Mouse (Mus musculus) liver, embryonic 14.5 days (tissue): ENCODE measurements around the gene Osbp2. TPM values are rescaled to one million over a fixed set of nuclear protein-coding genes. Genes with fewer than 3 reads are reported as not detected.

Source experiments
- ATAC-seq: fragments of 200-750 bp; cut with Nextera tagmentation; 2 replicates; pipeline ENCODE4 v1.8.0; 2017; ENCODE audit warnings: moderate number of reproducible peaks, mild to moderate bottlenecking, moderate library complexity; ENCODE audit not compliant: insufficient read depth
- DNase-seq, 3 experiments: peaks; one replicate each; pipeline ENCODE4 v3.0.0-alpha.2; 2012 to 2013; ENCODE audit warnings: low read depth in 3 of 3, low spot score in 3 of 3
- H3K27ac ChIP-seq: fragments of 300-500 bp; sonication (generic); 2 replicates; pipeline ENCODE4 v1.5.1; 2014; ENCODE audit warnings: moderate library complexity, mild to moderate bottlenecking, control low read depth, inconsistent platforms
- H3K27me3 ChIP-seq: fragments of 300-500 bp; sonication (generic); 2 replicates; pipeline ENCODE4 v1.6.1; 2014; ENCODE audit warnings: mild to moderate bottlenecking, low read length, moderate library complexity; ENCODE audit not compliant: control insufficient read depth, insufficient read depth
- H3K36me3 ChIP-seq: fragments of 300-500 bp; sonication (generic); replicated peaks from 2 replicates; pipeline ENCODE4 v1.6.1; 2014; ENCODE audit warnings: low read depth; ENCODE audit not compliant: control insufficient read depth, insufficient read depth
- H3K4me1 ChIP-seq, 2 experiments: fragments of 200-500 bp in 1 of 2; fragments of 300-500 bp in 1 of 2; sonication (generic) in 1 of 2; replicated peaks; 2 replicates each; pipeline ENCODE4 v1.6.1; 2012 to 2014; ENCODE audit warnings: antibody characterized with exemption in 1 of 2, inconsistent platforms in 1 of 2, low read length in 1 of 2; ENCODE audit not compliant: control insufficient read depth in 2 of 2, insufficient read depth in 2 of 2
- H3K4me2 ChIP-seq: fragments of 300-500 bp; sonication (generic); 2 replicates; pipeline ENCODE4 v1.6.1; 2014; ENCODE audit warnings: low read depth, mild to moderate bottlenecking, control low read depth, moderate library complexity
- H3K4me3 ChIP-seq, 2 experiments: fragments of 200-500 bp in 1 of 2; fragments of 300-500 bp in 1 of 2; sonication (generic) in 1 of 2; 2 replicates each; pipeline ENCODE4 v1.5.1; 2012 to 2014; ENCODE audit warnings: low read depth in 2 of 2, low read length in 2 of 2, mild to moderate bottlenecking in 2 of 2, control low read depth in 1 of 2, inconsistent platforms in 1 of 2, moderate library complexity in 1 of 2; ENCODE audit not compliant: insufficient read depth in 1 of 2
- H3K9ac ChIP-seq: fragments of 300-500 bp; sonication (generic); replicated peaks from 2 replicates; pipeline ENCODE4 v1.6.1; 2014; ENCODE audit warnings: mild to moderate bottlenecking, control low read depth, moderate library complexity
- H3K9me3 ChIP-seq: fragments of 300-500 bp; sonication (generic); 2 replicates; pipeline ENCODE4 v1.6.1; 2016; ENCODE audit warnings: low read length, mixed read lengths; ENCODE audit not compliant: control insufficient read depth
- CTCF ChIP-seq: IDR thresholded peaks from 2 replicates; pipeline ENCODE4 v1.5.1; 2016; ENCODE audit warnings: antibody characterized with exemption, low read depth, control low read depth
- EP300 ChIP-seq: IDR thresholded peaks from 2 replicates; pipeline ENCODE4 v1.6.1; 2016; ENCODE audit warnings: antibody characterized with exemption, low read depth
- WGBS: fragments of 180-500 bp; shearing (Covaris S2); extraction: QIAGEN DNeasy Blood & Tissue Kit; methylation state at CpG from one replicate; pipeline ENCODE4 v1.1.7; 2014; ENCODE audit not compliant: insufficient replicate concordance; 5-methylcytosine and 5-hydroxymethylcytosine counted together
- polyA plus RNA-seq, 2 experiments: library from polyadenylated mRNA; depleted of rRNA in 1 of 2; stranded (reverse) in 1 of 2; unstranded in 1 of 2; fragments of >200 nt; fragmentation: Nextera tagmentation in 1 of 2; extraction: Ambion mirVana in 1 of 2; gene quantifications; 2 replicates each; pipeline versions ENCODE4 v1.2.1 to v1.2.3; 2012 to 2014

The Osbp2 gene
- polyA plus RNA-seq, 2 experiments, result 0.03 to 0.18 TPM

DNA sequence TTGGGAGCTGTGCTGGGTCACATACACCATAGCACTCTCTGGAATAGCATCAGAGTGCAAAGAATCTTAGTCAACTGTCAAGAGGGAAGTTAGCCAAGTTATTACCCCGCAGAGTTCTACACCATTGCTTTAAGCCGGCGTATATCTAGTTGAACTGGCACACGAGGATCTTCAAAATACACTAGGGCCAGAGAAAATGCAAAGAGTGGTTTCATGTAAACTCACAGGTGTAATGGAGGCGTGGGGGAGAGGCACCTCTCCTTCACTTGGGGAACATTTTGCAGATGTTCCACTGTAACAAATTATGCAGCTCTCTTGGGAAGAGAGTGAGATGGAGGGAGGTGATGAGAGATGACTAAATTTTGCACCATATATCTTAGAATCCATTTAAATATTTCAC is 95.9 kb downstream of the Osbp2 start:
- TF ChIP-seq EP300, result no peak
- no peak for TF ChIP-seq CTCF
- no peak overlapping the region for H3K27ac ChIP-seq

DNA sequence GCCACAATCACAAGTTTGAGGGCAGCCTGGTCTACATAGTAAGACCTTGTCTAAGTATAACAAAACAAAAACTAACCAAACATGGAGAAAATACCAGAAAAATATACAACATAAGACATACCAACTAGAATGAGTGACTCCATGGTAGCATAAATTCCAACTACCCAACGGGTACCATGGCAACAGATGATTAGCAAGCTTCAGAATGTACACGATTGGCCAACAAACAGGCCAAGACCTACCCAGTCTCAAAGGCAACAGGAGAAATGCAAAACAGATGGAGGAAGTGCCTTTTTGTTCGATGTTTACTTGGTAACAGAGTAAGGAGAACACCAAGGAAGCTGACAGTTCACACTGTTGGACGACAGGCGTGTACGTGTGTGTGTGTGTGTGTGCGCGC is 96.7 kb downstream of the Osbp2 start:
- no peak overlapping the region for H3K4me3 ChIP-seq
- H3K4me2 ChIP-seq, result no peak overlapping the region
- TF ChIP-seq CTCF, result no peak
- no peak for TF ChIP-seq EP300
- no peaks in the 10 kb centered on the region for H3K4me1 ChIP-seq
- peaks cover 13% of the 10 kb centered on the region for H3K27me3 ChIP-seq
- ATAC-seq, result no peak
- H3K9ac ChIP-seq, result no peak overlapping the region
- H3K36me3 ChIP-seq, result no peaks in the 10 kb centered on the region
- no peak for DNase-seq
- 69% methylated on average over 8 of the region's 8 CpGs for WGBS
- H3K9me3 ChIP-seq, result no peaks in the 10 kb centered on the region
- H3K27ac ChIP-seq, result no peak overlapping the region

More for the DNA sequence above, 95.9 kb downstream of the Osbp2 start:
- H3K27me3 ChIP-seq, result peaks cover 4% of the 10 kb centered on the region
- no peak overlapping the region for H3K4me2 ChIP-seq
- H3K4me3 ChIP-seq, result no peak overlapping the region
- no peaks in the 10 kb centered on the region for H3K36me3 ChIP-seq
- ATAC-seq, result no peak
- 53% methylated on average over 5 of the region's 5 CpGs for WGBS
- H3K9ac ChIP-seq, result no peak overlapping the region
- H3K4me1 ChIP-seq, result no peaks in the 10 kb centered on the region
- no peak for DNase-seq
- no peaks in the 10 kb centered on the region for H3K9me3 ChIP-seq

DNA sequence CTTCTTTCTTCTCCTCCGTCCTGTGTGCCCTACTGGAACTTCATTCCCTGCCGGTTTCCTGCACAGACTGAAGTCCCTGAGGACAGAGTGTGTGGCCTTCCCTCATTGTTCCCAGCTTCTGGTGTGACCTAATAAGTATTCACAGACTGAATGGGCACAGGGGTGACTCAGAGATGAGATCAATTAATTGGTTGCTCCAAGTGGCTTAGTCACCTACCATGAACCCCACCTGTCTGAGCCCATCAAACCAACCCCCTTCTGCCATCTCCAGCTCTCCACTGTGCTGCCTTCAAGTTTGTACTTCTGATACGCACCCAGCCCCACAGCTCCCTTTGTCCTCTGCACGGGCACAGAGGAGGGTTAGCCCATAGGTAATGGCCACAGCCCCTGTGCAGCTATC is 99.4 kb downstream of the Osbp2 start:
- ATAC-seq (no peak), DNase-seq (no peak)
- no peak overlapping the region for H3K4me2 ChIP-seq
- H3K9ac ChIP-seq, result no peak overlapping the region
- no peak for TF ChIP-seq EP300
- no peak for TF ChIP-seq CTCF
- H3K27ac ChIP-seq, result no peak overlapping the region
- no peaks in the 10 kb centered on the region for H3K4me1 ChIP-seq
- no peak overlapping the region for H3K4me3 ChIP-seq
- 40% methylated on average over 4 of the region's 4 CpGs for WGBS
- peaks cover 29% of the 10 kb centered on the region for H3K27me3 ChIP-seq
- H3K9me3 ChIP-seq, result no peaks in the 10 kb centered on the region
- no peaks in the 10 kb centered on the region for H3K36me3 ChIP-seq

DNA sequence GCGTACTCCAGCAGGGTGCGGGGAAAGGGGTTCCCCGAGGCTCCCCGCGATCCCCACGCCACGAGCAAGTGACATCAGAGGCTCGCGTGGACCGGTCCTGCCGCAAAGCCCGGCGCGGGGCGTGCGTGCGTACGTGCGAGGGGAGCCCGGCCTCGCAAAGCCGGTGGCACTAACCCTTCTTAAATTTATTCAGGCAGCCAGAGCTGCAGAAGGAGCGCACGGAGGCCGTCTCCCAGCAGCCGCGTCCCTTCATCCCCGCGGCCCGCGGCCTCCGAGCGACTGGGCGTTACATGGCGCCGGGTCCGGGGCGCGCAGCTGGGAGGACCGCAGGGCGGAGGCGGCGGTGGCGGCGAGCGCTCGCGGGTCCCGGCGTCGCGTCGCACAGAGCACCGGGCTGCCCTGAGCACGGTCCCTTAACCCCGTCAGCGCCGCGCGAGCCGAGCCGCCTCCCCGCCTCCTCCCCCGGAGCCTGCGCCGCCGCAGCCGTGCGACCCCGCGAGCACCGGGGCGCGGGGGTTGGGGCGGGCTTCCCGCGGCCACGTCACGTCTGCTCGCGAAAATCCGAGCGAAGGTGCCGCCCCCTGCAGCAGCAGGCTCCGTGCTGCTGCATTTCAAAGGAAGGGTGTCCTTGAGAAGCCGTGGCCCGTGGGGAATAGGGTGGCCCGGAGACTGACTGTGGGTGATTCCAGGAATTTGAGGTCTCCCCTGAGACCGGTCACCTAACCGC is 101.8 kb downstream of the Osbp2 start:
- Histone ChIP-seq H3K36me3 (no peaks in the 10 kb centered on the region), H3K4me3 (peak overlapping the region; percentile 8 to 38; a peak in 3 of 4 replicates), H3K27ac (no peak overlapping the region), H3K4me2 (peak overlapping the region; percentile 51), H3K9ac (no peak overlapping the region), H3K4me1 (no peaks in the 10 kb centered on the region; a peak in 1 of 4 replicates), H3K9me3 (no peaks in the 10 kb centered on the region), H3K27me3 (peaks cover 29% of the 10 kb centered on the region)
- WGBS, result under 1% methylated on average over 69 of the region's 90 CpGs
- ATAC-seq (no peak), DNase-seq (no peak)
- TF ChIP-seq EP300, result no peak
- TF ChIP-seq CTCF, result no peak

- Histone ChIP-seq H3K27me3 (peaks cover 29% of the 10 kb centered on the region), H3K4me3 (peak overlapping the region in 1 of 2 experiments; percentile 38; a peak in 2 of 4 replicates)
- WGBS, result 21% methylated on average over 10 of the region's 11 CpGs
These were observed 102.4 kb downstream of the Osbp2 start for GRCm38 (mm10) chr11:3761339-3761738.

More at GRCm38 (mm10) chr11:3761339-3761738, 102.4 kb downstream of the Osbp2 start:
- no peak for DNase-seq
- H3K4me1 ChIP-seq, result no peaks in the 10 kb centered on the region; a peak in 1 of 4 replicates
- no peak for TF ChIP-seq CTCF
- TF ChIP-seq EP300, result no peak
- no peak for ATAC-seq
- H3K36me3 ChIP-seq, result no peaks in the 10 kb centered on the region
- H3K9ac ChIP-seq, result no peak overlapping the region
- H3K9me3 ChIP-seq, result no peaks in the 10 kb centered on the region
- H3K4me2 ChIP-seq, result peak overlapping the region; percentile 51
- no peak overlapping the region for H3K27ac ChIP-seq
